Mouse (Mus musculus): ENCODE measurements around the gene Kif2c. TPM values are rescaled to one million over a fixed set of nuclear protein-coding genes. Genes with fewer than 3 reads are reported as not detected.
A peak's percentile ranks its signal among the peaks of the same experiment; 100 is the strongest.

The Kif2c gene
- polyA plus RNA-seq, 1 experiment from 2014 or later = 44.3 TPM

GRCm38 (mm10) chr4:117125348-117125909 lies 57.0 kb downstream of the Kif2c start, which contains the start of gene Btbd19:
TSS of gene Btbd19 (minus strand) at chr4:117125725.
- ATAC-seq (ENCODE audit: insufficient read depth, low FRiP score) = peak; percentile 70
- Histone ChIP-seq H3K4me2 (ENCODE audit: low read depth, low read length) (peak within 1 kb of the TSS; percentile 39), H3K4me3 (replicated peaks; ENCODE audit: low read length) (no peak within 1 kb of the TSS), H3K27ac (ENCODE audit: low read length) (peak within 1 kb of the TSS; percentile 94), H3K27me3 (ENCODE audit: control insufficient read depth, insufficient read depth, low read length) (no peaks in the 10 kb centered on the region), H3K4me1 (ENCODE audit: control insufficient read depth, insufficient read depth, low read length) (peaks cover 31% of the 10 kb centered on the region), H3K9ac (ENCODE audit: low read length) (peak within 1 kb of the TSS; percentile 72), H3K9me3 (replicated peaks; ENCODE audit: control insufficient read depth, low read length) (no peaks in the 10 kb centered on the region), H3K36me3 (ENCODE audit: control insufficient read depth, insufficient read depth, low read length) (peaks cover 7% of the 10 kb centered on the region; the same call in 1 of the 2 replicates)
- WGBS = 24% methylated on average over 8 of the region's 8 CpGs

- H3K4me3 ChIP-seq (replicated peaks; ENCODE audit: low read length) = no peak overlapping the region
- peak overlapping the region; percentile 72 for H3K9ac ChIP-seq (ENCODE audit: low read length)
- peak overlapping the region; percentile 94 for H3K27ac ChIP-seq (ENCODE audit: low read length)
- 50% methylated on average over 14 of the region's 14 CpGs for WGBS
- peaks cover 35% of the 10 kb centered on the region for H3K4me1 ChIP-seq (ENCODE audit: control insufficient read depth, insufficient read depth, low read length)
- no peaks in the 10 kb centered on the region for H3K27me3 ChIP-seq (ENCODE audit: control insufficient read depth, insufficient read depth, low read length)
- H3K4me2 ChIP-seq (ENCODE audit: low read depth, low read length) = peak overlapping the region; percentile 39
- no peak for ATAC-seq (ENCODE audit: insufficient read depth, low FRiP score)
- peaks cover 7% of the 10 kb centered on the region; the same call in 1 of the 2 replicates for H3K36me3 ChIP-seq (ENCODE audit: control insufficient read depth, insufficient read depth, low read length)
- H3K9me3 ChIP-seq (replicated peaks; ENCODE audit: control insufficient read depth, low read length) = no peaks in the 10 kb centered on the region
Measured at GRCm38 (mm10) chr4:117124518-117125347, 57.7 kb downstream of the Kif2c start.

GRCm38 (mm10) chr4:117124218-117124517 lies 58.3 kb downstream of the Kif2c start:
- ATAC-seq (ENCODE audit: insufficient read depth, low FRiP score) = no peak
- Histone ChIP-seq H3K4me1 (ENCODE audit: control insufficient read depth, insufficient read depth, low read length) (peaks cover 37% of the 10 kb centered on the region), H3K27ac (ENCODE audit: low read length) (peak overlapping the region; percentile 94), H3K36me3 (ENCODE audit: control insufficient read depth, insufficient read depth, low read length) (peaks cover 7% of the 10 kb centered on the region; the same call in 1 of the 2 replicates), H3K4me2 (ENCODE audit: low read depth, low read length) (0 out of 2 replicates have a peak overlapping the region, but pooled peaks have one; percentile 39), H3K9me3 (replicated peaks; ENCODE audit: control insufficient read depth, low read length) (no peaks in the 10 kb centered on the region), H3K9ac (ENCODE audit: low read length) (peak overlapping the region; percentile 72; the same call in 1 of the 2 replicates), H3K27me3 (ENCODE audit: control insufficient read depth, insufficient read depth, low read length) (no peaks in the 10 kb centered on the region), H3K4me3 (replicated peaks; ENCODE audit: low read length) (no peak overlapping the region)
- WGBS = 69% methylated on average over 3 of the region's 3 CpGs

- Histone ChIP-seq H3K27me3 (ENCODE audit: control insufficient read depth, insufficient read depth, low read length) (no peaks in the 10 kb centered on the region), H3K27ac (ENCODE audit: low read length) (no peak overlapping the region), H3K36me3 (ENCODE audit: control insufficient read depth, insufficient read depth, low read length) (peaks cover 5% of the 10 kb centered on the region; the same call in 1 of the 2 replicates), H3K9ac (ENCODE audit: low read length) (no peak overlapping the region), H3K4me3 (replicated peaks; ENCODE audit: low read length) (no peak overlapping the region), H3K9me3 (replicated peaks; ENCODE audit: control insufficient read depth, low read length) (no peaks in the 10 kb centered on the region), H3K4me1 (ENCODE audit: control insufficient read depth, insufficient read depth, low read length) (peaks cover 37% of the 10 kb centered on the region), H3K4me2 (ENCODE audit: low read depth, low read length) (no peak overlapping the region)
- no peak for ATAC-seq (ENCODE audit: insufficient read depth, low FRiP score)
- 72% methylated on average over 7 of the region's 9 CpGs for WGBS
Measured at GRCm38 (mm10) chr4:117123546-117124217, 58.8 kb downstream of the Kif2c start.

GRCm38 (mm10) chr4:117122209-117122608 lies 60.2 kb downstream of the Kif2c start:
- Histone ChIP-seq H3K27ac (ENCODE audit: low read length) (peak overlapping the region; percentile 31; the same call in 1 of the 2 replicates), H3K4me1 (ENCODE audit: control insufficient read depth, insufficient read depth, low read length) (peaks cover 37% of the 10 kb centered on the region), H3K9ac (ENCODE audit: low read length) (no peak overlapping the region), H3K4me3 (replicated peaks; ENCODE audit: low read length) (no peak overlapping the region), H3K27me3 (ENCODE audit: control insufficient read depth, insufficient read depth, low read length) (no peaks in the 10 kb centered on the region), H3K36me3 (ENCODE audit: control insufficient read depth, insufficient read depth, low read length) (no peaks in the 10 kb centered on the region), H3K4me2 (ENCODE audit: low read depth, low read length) (no peak overlapping the region), H3K9me3 (replicated peaks; ENCODE audit: control insufficient read depth, low read length) (no peaks in the 10 kb centered on the region)
- ATAC-seq (ENCODE audit: insufficient read depth, low FRiP score) = no peak
- WGBS = 75% methylated on average over 4 of the region's 4 CpGs

- H3K4me2 ChIP-seq (ENCODE audit: low read depth, low read length) = peak overlapping the region; percentile 93
- H3K9me3 ChIP-seq (replicated peaks; ENCODE audit: control insufficient read depth, low read length) = no peaks in the 10 kb centered on the region
- no peaks in the 10 kb centered on the region for H3K27me3 ChIP-seq (ENCODE audit: control insufficient read depth, insufficient read depth, low read length)
- under 1% methylated on average over 69 of the region's 69 CpGs for WGBS
- peak overlapping the region; percentile 92 for H3K27ac ChIP-seq (ENCODE audit: low read length)
- peak overlapping the region; percentile 75 for H3K9ac ChIP-seq (ENCODE audit: low read length)
- peaks cover 28% of the 10 kb centered on the region for H3K4me1 ChIP-seq (ENCODE audit: control insufficient read depth, insufficient read depth, low read length)
- no peaks in the 10 kb centered on the region for H3K36me3 ChIP-seq (ENCODE audit: control insufficient read depth, insufficient read depth, low read length)
- peak overlapping the region; percentile 68 for H3K4me3 ChIP-seq (replicated peaks; ENCODE audit: low read length)
- peak; percentile 95 for ATAC-seq (ENCODE audit: insufficient read depth, low FRiP score)
Measured at GRCm38 (mm10) chr4:117120445-117121414, 61.7 kb downstream of the Kif2c start.

- peak overlapping the region; percentile 66 for H3K9ac ChIP-seq (ENCODE audit: low read length)
- H3K36me3 ChIP-seq (ENCODE audit: control insufficient read depth, insufficient read depth, low read length) = no peaks in the 10 kb centered on the region
- H3K4me2 ChIP-seq (ENCODE audit: low read depth, low read length) = peak overlapping the region; percentile 77
- 3% methylated on average over 10 of the region's 10 CpGs for WGBS
- H3K27ac ChIP-seq (ENCODE audit: low read length) = peak overlapping the region; percentile 92
- H3K4me3 ChIP-seq (replicated peaks; ENCODE audit: low read length) = peak overlapping the region; percentile 68
- no peaks in the 10 kb centered on the region for H3K27me3 ChIP-seq (ENCODE audit: control insufficient read depth, insufficient read depth, low read length)
- H3K4me1 ChIP-seq (ENCODE audit: control insufficient read depth, insufficient read depth, low read length) = peaks cover 21% of the 10 kb centered on the region
- peak; percentile 1; the same call in 1 of the 2 replicates for ATAC-seq (ENCODE audit: insufficient read depth, low FRiP score)
- H3K9me3 ChIP-seq (replicated peaks; ENCODE audit: control insufficient read depth, low read length) = no peaks in the 10 kb centered on the region
Measured at GRCm38 (mm10) chr4:117120052-117120444, 62.4 kb downstream of the Kif2c start.

GRCm38 (mm10) chr4:117119636-117120035 lies 62.8 kb downstream of the Kif2c start:
- ATAC-seq (ENCODE audit: insufficient read depth, low FRiP score) = no peak
- Histone ChIP-seq H3K36me3 (ENCODE audit: control insufficient read depth, insufficient read depth, low read length) (no peaks in the 10 kb centered on the region), H3K27me3 (ENCODE audit: control insufficient read depth, insufficient read depth, low read length) (no peaks in the 10 kb centered on the region), H3K4me2 (ENCODE audit: low read depth, low read length) (peak overlapping the region; percentile 77), H3K4me1 (ENCODE audit: control insufficient read depth, insufficient read depth, low read length) (peaks cover 17% of the 10 kb centered on the region), H3K4me3 (replicated peaks; ENCODE audit: low read length) (peak overlapping the region; percentile 68), H3K9ac (ENCODE audit: low read length) (peak overlapping the region; percentile 66), H3K27ac (ENCODE audit: low read length) (peak overlapping the region; percentile 92), H3K9me3 (replicated peaks; ENCODE audit: control insufficient read depth, low read length) (no peaks in the 10 kb centered on the region)
- WGBS = 73% methylated on average over 5 of the region's 5 CpGs
